Mouse (Mus musculus): Measurements from ENCODE around the gene Dalrd3.
A peak's percentile ranks its signal among the peaks of the same experiment; 100 is the strongest.

The Dalrd3 gene

GRCm38 (mm10) chr9:108575321-108576297 is 5.9 kb downstream of the Dalrd3 start:
- no peaks in the 10 kb centered on the region for H3K9me3 ChIP-seq (ENCODE audit: low read length)
- TF ChIP-seq NANOG (IDR thresholded peaks at IDR 0.05; ENCODE audit: borderline replicate concordance, low read length): no peak
- no peak for TF ChIP-seq CTCF (conservative IDR thresholded peaks at IDR 0.05; ENCODE audit: low read length)
- H3K4me1 ChIP-seq (replicated peaks; ENCODE audit: low read depth, low read length): peaks cover 93% of the 10 kb centered on the region
- peaks cover 64% of the 10 kb centered on the region for H3K36me3 ChIP-seq (ENCODE audit: insufficient read depth, low read length)
- H3K4me3 ChIP-seq (replicated peaks; ENCODE audit: low read length): peak overlapping the region; percentile 54; the same call in 1 of the 2 replicates
- no peaks in the 10 kb centered on the region for H3K27me3 ChIP-seq (ENCODE audit: insufficient read depth, low read length)

GRCm38 (mm10) chr9:108577025-108577424 is 7.3 kb downstream of the Dalrd3 start:
- no peaks in the 10 kb centered on the region for H3K9me3 ChIP-seq (ENCODE audit: low read length)
- peaks cover 87% of the 10 kb centered on the region for H3K4me1 ChIP-seq (replicated peaks; ENCODE audit: low read depth, low read length)
- H3K4me3 ChIP-seq (replicated peaks; ENCODE audit: low read length): peak overlapping the region; percentile 91
- H3K27me3 ChIP-seq (ENCODE audit: insufficient read depth, low read length): no peaks in the 10 kb centered on the region
- H3K36me3 ChIP-seq (ENCODE audit: insufficient read depth, low read length): peaks cover 62% of the 10 kb centered on the region
- TF ChIP-seq NANOG (IDR thresholded peaks at IDR 0.05; ENCODE audit: borderline replicate concordance, low read length) (no peak), POU5F1 (IDR thresholded peaks at IDR 0.05; ENCODE audit: borderline replicate concordance, low read length) (no peak), CTCF (conservative IDR thresholded peaks at IDR 0.05; ENCODE audit: low read length) (no peak)

- H3K4me1 ChIP-seq (replicated peaks; ENCODE audit: low read depth, low read length): peaks cover 87% of the 10 kb centered on the region
- TF ChIP-seq POU5F1 (IDR thresholded peaks at IDR 0.05; ENCODE audit: borderline replicate concordance, low read length): no peak
- TF ChIP-seq NANOG (IDR thresholded peaks at IDR 0.05; ENCODE audit: borderline replicate concordance, low read length): no peak
- TF ChIP-seq CTCF (conservative IDR thresholded peaks at IDR 0.05; ENCODE audit: low read length): no peak
- peak overlapping the region; percentile 91 for H3K4me3 ChIP-seq (replicated peaks; ENCODE audit: low read length)
- no peaks in the 10 kb centered on the region for H3K27me3 ChIP-seq (ENCODE audit: insufficient read depth, low read length)
- peaks cover 59% of the 10 kb centered on the region for H3K36me3 ChIP-seq (ENCODE audit: insufficient read depth, low read length)
- no peaks in the 10 kb centered on the region for H3K9me3 ChIP-seq (ENCODE audit: low read length)
Measured at GRCm38 (mm10) chr9:108577934-108578544, 8.4 kb downstream of the Dalrd3 start.

GRCm38 (mm10) chr9:108578545-108579343 is 9.1 kb downstream of the Dalrd3 start, which contains the start of gene Wdr6:
Wdr6 (minus strand) TSS chr9:108578739.
- peaks cover 53% of the 10 kb centered on the region for H3K36me3 ChIP-seq (ENCODE audit: insufficient read depth, low read length)
- H3K27me3 ChIP-seq (ENCODE audit: insufficient read depth, low read length): no peaks in the 10 kb centered on the region
- no peaks in the 10 kb centered on the region for H3K9me3 ChIP-seq (ENCODE audit: low read length)
- no peak for TF ChIP-seq NANOG (IDR thresholded peaks at IDR 0.05; ENCODE audit: borderline replicate concordance, low read length)
- TF ChIP-seq CTCF (conservative IDR thresholded peaks at IDR 0.05; ENCODE audit: low read length): no peak
- TF ChIP-seq POU5F1 (IDR thresholded peaks at IDR 0.05; ENCODE audit: borderline replicate concordance, low read length): no peak
- peaks cover 87% of the 10 kb centered on the region for H3K4me1 ChIP-seq (replicated peaks; ENCODE audit: low read depth, low read length)
- peak within 1 kb of the TSS; percentile 91 for H3K4me3 ChIP-seq (replicated peaks; ENCODE audit: low read length)

- H3K9me3 ChIP-seq (ENCODE audit: low read length): no peaks in the 10 kb centered on the region
- H3K36me3 ChIP-seq (ENCODE audit: insufficient read depth, low read length): peaks cover 50% of the 10 kb centered on the region
- peaks cover 86% of the 10 kb centered on the region for H3K4me1 ChIP-seq (replicated peaks; ENCODE audit: low read depth, low read length)
- TF ChIP-seq POU5F1 (IDR thresholded peaks at IDR 0.05; ENCODE audit: borderline replicate concordance, low read length) (no peak), NANOG (IDR thresholded peaks at IDR 0.05; ENCODE audit: borderline replicate concordance, low read length) (no peak), CTCF (conservative IDR thresholded peaks at IDR 0.05; ENCODE audit: low read length) (no peak)
- H3K27me3 ChIP-seq (ENCODE audit: insufficient read depth, low read length): no peaks in the 10 kb centered on the region
- H3K4me3 ChIP-seq (replicated peaks; ENCODE audit: low read length): peak overlapping the region; percentile 91
Measured at GRCm38 (mm10) chr9:108579344-108579690, 9.6 kb downstream of the Dalrd3 start.

- no peaks in the 10 kb centered on the region for H3K9me3 ChIP-seq (ENCODE audit: low read length)
- TF ChIP-seq POU5F1 (IDR thresholded peaks at IDR 0.05; ENCODE audit: borderline replicate concordance, low read length) (no peak), NANOG (IDR thresholded peaks at IDR 0.05; ENCODE audit: borderline replicate concordance, low read length) (no peak), CTCF (conservative IDR thresholded peaks at IDR 0.05; ENCODE audit: low read length) (no peak)
- H3K4me1 ChIP-seq (replicated peaks; ENCODE audit: low read depth, low read length): peaks cover 90% of the 10 kb centered on the region
- H3K27me3 ChIP-seq (ENCODE audit: insufficient read depth, low read length): no peaks in the 10 kb centered on the region
- H3K36me3 ChIP-seq (ENCODE audit: insufficient read depth, low read length): peaks cover 8% of the 10 kb centered on the region
- H3K4me3 ChIP-seq (replicated peaks; ENCODE audit: low read length): peak overlapping the region; percentile 66
Measured at GRCm38 (mm10) chr9:108587571-108588180, 18.0 kb downstream of the Dalrd3 start.

- Histone ChIP-seq H3K36me3 (ENCODE audit: insufficient read depth, low read length) (peaks cover 10% of the 10 kb centered on the region; the same call in 1 of the 2 replicates), H3K4me1 (replicated peaks; ENCODE audit: low read depth, low read length) (peaks cover 85% of the 10 kb centered on the region), H3K27me3 (ENCODE audit: insufficient read depth, low read length) (no peaks in the 10 kb centered on the region), H3K4me3 (replicated peaks; ENCODE audit: low read length) (no peak overlapping the region), H3K9me3 (ENCODE audit: low read length) (no peaks in the 10 kb centered on the region)
- TF ChIP-seq CTCF (conservative IDR thresholded peaks at IDR 0.05; ENCODE audit: low read length): 0 out of 2 replicates have a peak, but pooled peaks have one; percentile 1
- TF ChIP-seq POU5F1 (IDR thresholded peaks at IDR 0.05; ENCODE audit: borderline replicate concordance, low read length): no peak
Measured at GRCm38 (mm10) chr9:108589229-108589628, 19.5 kb downstream of the Dalrd3 start.
